Mouse (Mus musculus): ENCODE results near the gene Atp6v0e2. TPM values are rescaled to one million over a fixed set of nuclear protein-coding genes. Genes with fewer than 3 reads are reported as not detected.

The Atp6v0e2 gene
- 93.6 and 186 TPM in 2 replicates for polyA plus RNA-seq (2012; rRNA removed)

GRCm38 (mm10) chr6:48537105-48537954, at the start of gene Atp6v0e2:
TSS of gene Atp6v0e2 (plus strand) at chr6:48537615.

GRCm38 (mm10) chr6:48554280-48555103, 17.1 kb downstream of the Atp6v0e2 start, which contains the start of gene Lrrc61:
TSS of gene Lrrc61 (plus strand) at chr6:48554796.

GRCm38 (mm10) chr6:48572572-48573061, 35.2 kb downstream of the Atp6v0e2 start, which contains the start of gene Rarres2:
TSS of gene Rarres2 (minus strand) at chr6:48572789.

GRCm38 (mm10) chr6:48589194-48589750, 51.9 kb downstream of the Atp6v0e2 start, which contains the start of gene Gm45021:
TSS of gene Gm45021 (plus strand) at chr6:48589610.

Other genes starting within 250 kb of the Atp6v0e2 start
- 47.3 and 53.7 TPM in 2 replicates for gene Krba1, start 142.0 kb upstream of the Atp6v0e2 start, polyA plus RNA-seq (2012; rRNA removed)
- gene Zfp467, start 91.8 kb upstream of the Atp6v0e2 start, polyA plus RNA-seq (2012; rRNA removed) = 85.2 and 85.5 TPM in 2 replicates
- 7.8 and 8.2 TPM in 2 replicates for gene Sspo, start 89.4 kb upstream of the Atp6v0e2 start, polyA plus RNA-seq (2012; rRNA removed)
- 26.5 and 31.4 TPM in 2 replicates for gene Lrrc61, start 17.2 kb downstream of the Atp6v0e2 start, polyA plus RNA-seq (2012; rRNA removed)
- 217 TPM in 2 replicates for gene Rarres2, start 35.2 kb downstream of the Atp6v0e2 start, polyA plus RNA-seq (2012; rRNA removed)
- gene Gm45021, start 52.0 kb downstream of the Atp6v0e2 start, polyA plus RNA-seq (2012; rRNA removed) = not detected in 2 replicates
- 147 and 149 TPM in 2 replicates for gene Repin1, start 56.3 kb downstream of the Atp6v0e2 start, polyA plus RNA-seq (2012; rRNA removed)
- gene Gm44965, start 56.3 kb downstream of the Atp6v0e2 start, polyA plus RNA-seq (2012; rRNA removed) = 1.2 TPM in 1 of 2 replicates, not detected in the other
- 14.7 and 16.7 TPM in 2 replicates for gene Zfp775, start 64.4 kb downstream of the Atp6v0e2 start, polyA plus RNA-seq (2012; rRNA removed)
- gene AI854703, start 89.1 kb downstream of the Atp6v0e2 start, polyA plus RNA-seq (2012; rRNA removed) = 10.9 and 17.7 TPM in 2 replicates
- 1.4 and 1.5 TPM in 2 replicates for gene Gimap8, start 109.6 kb downstream of the Atp6v0e2 start, polyA plus RNA-seq (2012; rRNA removed)
- 0.51 and 1.0 TPM in 2 replicates for gene Gimap9, start 138.5 kb downstream of the Atp6v0e2 start, polyA plus RNA-seq (2012; rRNA removed)
- 2.6 and 6.6 TPM in 2 replicates for gene Gimap4, start 146.9 kb downstream of the Atp6v0e2 start, polyA plus RNA-seq (2012; rRNA removed)
- 3.9 and 4.3 TPM in 2 replicates for gene Gimap6, start 170.6 kb downstream of the Atp6v0e2 start, polyA plus RNA-seq (2012; rRNA removed)
- 0.30 TPM in 1 of 2 replicates, not detected in the other for gene Gm28053, start 181.0 kb downstream of the Atp6v0e2 start, polyA plus RNA-seq (2012; rRNA removed)
- gene Gimap7, start 181.0 kb downstream of the Atp6v0e2 start, polyA plus RNA-seq (2012; rRNA removed) = 0.16 and 0.21 TPM in 2 replicates
- 7.0 and 8.6 TPM in 2 replicates for gene Gimap1, start 201.4 kb downstream of the Atp6v0e2 start, polyA plus RNA-seq (2012; rRNA removed)
- 5.8 and 7.7 TPM in 2 replicates for gene Gimap5, start 208.6 kb downstream of the Atp6v0e2 start, polyA plus RNA-seq (2012; rRNA removed)
- gene Gimap3, start 233.2 kb downstream of the Atp6v0e2 start, polyA plus RNA-seq (2012; rRNA removed) = 1.3 and 1.7 TPM in 2 replicates